Mouse (Mus musculus) adrenal gland, postnatal 25 days (tissue): Measurements from ENCODE around the gene Hlcs. TPM values are rescaled to one million over a fixed set of nuclear protein-coding genes. Genes with fewer than 3 reads are reported as not detected.
A peak's percentile ranks its signal among the peaks of the same experiment; 100 is the strongest.

Experiments used
- DNase-seq: peaks from one replicate; pipeline ENCODE4 v3.0.0; 2021; ENCODE audit warnings: mixed read lengths
- total RNA-seq: library from RNA; stranded (reverse); gene quantifications from 2 replicates; pipeline ENCODE4 v1.2.3, GENCODE M21; 2021

Hlcs gene
- total RNA-seq, 1 experiment from 2014 or later, result 20.3 TPM

DNA sequence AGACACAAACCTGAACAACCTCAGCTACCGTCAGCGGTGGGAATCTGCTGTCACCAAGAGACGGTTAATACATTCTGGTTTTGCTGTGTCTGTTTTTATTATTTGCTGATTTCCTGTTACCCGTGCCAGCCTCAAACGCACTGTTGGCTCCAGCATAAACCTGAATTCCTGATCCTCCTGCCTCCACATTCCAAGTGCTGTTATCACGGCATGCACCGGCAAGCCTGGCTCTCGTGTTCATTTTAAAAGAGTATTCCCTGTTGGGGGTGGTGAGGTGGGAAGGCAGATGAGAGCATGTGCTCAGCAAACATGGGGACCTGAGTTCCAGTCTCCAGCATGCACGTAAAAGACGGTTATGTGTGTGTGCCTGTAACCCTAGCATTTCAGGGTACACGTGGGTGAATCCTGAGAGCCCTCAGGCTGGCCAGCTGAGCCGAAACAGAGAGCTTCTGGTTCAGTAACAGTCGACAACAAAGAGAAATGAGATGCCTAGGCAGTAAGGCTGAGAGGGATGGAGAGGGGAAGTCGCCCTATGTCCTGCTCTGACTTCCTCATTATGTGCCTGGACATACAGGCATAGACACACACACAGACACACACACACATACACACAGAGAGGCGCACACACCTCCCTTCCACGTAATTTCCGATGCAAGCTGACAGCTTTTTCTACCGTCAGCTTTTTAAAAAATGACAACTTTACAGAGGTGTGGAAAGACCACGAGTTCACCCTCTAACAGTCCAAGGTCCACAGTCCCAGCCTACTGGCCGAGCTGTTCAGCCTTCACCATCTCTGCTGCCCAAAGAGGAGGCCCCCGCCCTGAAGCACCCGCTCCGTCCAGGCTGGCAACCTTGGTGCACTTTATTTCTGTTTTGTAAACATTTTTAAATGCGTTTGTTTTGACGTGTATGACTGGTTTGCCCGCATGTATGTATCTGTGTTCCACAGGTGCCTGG, 107.6 kb downstream of the Hlcs start:
- no peak for DNase-seq

DNA sequence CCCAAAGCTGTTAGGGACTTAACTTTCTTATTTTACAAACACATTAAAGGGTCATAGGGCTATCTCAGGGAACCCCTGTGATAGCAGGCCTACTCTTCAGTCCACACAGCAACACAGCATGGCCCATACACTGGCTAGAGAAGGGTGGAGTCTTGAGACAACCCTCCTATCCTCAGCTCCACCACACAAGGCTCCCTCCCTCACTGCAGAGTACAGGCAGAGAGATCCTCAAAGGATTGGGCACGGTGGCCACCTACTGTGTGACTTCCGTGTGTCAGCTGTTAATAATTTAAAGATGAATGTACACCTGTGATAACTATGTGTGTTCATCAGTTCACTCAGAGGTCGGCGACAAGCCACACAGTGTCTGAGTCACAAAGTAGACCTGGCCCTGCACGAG, 112.0 kb downstream of the Hlcs start:
- DNase-seq, result no peak

DNA sequence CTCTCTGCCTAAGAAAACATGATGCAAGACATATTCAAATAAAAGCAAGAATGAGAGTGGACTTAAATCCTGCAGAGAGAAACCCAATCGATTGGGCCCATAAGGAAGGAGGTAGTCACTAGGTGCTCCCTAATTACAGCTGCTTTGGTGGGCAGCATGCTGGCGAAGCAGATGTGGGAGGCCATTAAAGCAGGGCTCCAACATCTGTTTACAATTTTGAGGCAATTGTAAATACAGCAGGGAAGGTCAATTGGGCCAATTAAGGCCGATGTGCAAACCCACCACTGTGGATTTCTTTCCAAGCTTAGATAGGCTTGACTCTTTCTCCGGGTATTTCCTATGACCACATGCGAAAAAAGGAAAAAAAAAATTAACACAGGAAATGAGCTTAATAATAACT, 117.5 kb downstream of the Hlcs start:
- no peak for DNase-seq

DNA sequence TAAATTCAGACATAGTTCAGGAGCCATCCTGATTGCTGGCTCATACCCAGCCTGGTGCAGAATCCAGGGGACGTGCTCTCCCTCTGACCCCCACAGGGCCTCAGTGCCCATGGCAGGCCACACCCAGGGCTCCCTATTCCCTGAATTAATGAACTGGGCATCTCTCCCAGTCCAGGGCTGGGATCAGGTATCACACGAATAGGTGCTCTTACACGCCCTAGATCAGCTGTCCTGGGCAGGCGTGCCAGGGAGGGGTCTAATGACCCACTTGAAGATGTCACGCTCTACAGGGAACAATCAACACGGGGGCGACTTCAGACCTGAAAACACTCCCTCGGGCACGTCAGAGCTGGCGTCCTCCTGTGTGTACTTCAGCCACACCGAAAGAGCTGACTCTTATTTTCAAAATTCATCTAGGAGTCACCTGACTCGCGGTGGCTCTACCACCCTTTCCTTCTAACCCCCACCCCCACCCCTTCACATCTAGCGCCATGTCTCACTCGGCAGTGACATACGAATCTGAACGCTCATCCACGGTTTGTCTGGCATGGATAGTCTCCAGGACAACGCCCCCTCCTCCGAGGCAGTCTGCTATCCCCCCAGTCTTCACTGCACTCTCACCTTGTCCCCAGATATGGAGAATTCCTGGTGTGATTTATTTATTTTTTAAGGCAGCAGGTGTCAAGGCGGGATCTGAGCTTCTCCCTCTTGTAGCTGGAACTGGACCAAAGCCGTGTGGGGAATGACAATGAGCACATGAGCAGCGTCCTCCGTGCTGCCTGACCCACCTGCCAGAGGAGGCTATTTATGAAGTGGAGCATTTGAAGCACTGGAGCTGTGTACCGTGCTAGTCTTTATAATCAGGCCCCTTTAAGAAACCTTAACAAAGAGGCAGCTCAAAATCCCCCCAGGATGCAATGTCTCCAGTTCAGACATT, 121.7 kb downstream of the Hlcs start:
- no peak for DNase-seq

DNA sequence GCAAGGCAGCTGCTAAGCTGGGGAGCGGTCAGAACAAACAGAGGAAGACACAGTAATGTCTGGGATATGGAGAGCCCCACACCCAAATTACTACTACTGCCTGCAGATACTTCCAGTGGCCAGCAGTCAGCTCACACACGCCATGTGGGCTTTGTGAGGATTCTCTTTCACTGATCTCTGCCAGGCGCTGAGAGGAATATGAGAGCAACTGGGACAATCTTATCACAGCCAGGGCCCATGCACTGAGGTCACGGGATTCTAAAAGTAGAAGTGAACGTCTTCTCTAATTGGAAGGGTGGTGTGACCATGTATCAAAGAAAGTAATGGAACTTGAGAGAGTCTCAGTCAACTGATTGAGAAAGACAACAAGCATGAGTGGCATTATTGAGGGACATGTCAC, 123.1 kb downstream of the Hlcs start:
- DNase-seq, result no peak

DNA sequence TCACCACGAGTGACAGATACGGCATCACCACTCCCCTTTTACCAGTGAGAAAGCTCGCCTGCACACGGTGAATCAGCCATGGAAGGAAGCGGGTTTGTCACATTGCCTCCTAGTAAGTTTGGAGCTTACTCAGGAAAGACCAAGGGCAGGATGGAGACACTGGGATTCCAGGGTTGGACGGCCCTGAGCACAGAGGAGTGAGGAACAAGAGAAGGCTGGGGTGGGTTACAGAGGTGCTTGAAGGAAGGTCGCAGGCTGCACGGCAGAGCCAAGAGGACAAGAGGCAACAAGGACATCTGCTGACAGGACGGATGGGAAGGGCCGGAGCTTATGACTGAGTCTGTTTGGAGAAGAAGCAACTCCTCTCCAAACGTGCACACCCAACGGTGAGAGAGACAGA, 126.8 kb downstream of the Hlcs start:
- peak; percentile 7 for DNase-seq

DNA sequence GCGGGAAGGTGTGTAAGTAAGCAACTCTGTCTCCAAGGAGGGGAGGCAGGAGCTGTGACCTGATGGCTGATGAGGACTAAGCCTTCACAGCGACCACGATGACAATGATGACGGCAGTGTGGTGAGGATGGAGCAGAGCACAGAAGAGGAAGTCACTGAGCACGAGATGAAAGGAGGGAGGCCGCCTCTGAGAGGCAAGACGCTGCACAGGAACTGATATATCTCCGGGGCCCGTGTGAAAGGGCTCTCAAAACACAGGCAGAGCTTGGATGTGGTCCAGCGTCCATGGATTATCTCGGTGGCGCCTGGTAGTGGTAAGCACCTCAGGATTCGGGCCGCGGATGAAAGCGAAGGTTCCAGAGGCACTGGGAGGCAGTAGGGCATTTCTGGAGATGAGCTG, 127.9 kb downstream of the Hlcs start:
- no peak for DNase-seq

DNA sequence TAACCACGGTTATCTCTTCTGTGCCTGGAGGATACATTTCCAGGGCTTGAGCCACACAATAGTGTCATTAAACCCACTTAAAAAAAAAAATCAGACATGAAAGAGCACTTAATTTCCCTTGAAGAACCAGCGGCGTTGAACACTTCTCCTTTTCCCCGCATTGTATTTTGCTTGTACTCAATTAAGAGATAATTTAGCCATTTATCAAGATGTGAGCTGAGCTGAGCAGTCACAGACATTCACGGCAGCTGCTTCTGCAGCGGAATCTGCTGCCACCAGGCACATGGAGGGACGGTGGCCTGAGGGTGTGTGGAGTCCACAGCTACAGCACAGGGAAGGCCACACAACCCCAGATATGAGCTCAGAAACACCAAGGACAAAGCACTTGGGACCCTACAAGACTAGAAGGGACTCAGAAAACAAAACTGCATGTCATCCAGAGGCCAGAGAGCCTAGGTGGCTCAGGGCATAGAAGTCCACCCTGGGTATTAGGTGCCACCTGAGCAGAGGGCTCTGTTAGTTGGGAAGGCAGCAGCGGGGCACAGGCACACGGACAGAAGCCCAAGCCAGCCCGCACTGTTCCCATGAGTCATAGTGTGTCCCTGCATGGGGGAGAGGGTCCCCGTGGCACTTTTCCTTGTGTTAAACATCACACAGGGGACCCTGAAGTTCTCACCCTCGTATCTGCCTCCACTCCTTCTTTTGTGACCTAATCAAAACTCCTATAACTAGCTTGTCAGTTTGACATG, 133.1 kb downstream of the Hlcs start:
- no peak for DNase-seq

DNA sequence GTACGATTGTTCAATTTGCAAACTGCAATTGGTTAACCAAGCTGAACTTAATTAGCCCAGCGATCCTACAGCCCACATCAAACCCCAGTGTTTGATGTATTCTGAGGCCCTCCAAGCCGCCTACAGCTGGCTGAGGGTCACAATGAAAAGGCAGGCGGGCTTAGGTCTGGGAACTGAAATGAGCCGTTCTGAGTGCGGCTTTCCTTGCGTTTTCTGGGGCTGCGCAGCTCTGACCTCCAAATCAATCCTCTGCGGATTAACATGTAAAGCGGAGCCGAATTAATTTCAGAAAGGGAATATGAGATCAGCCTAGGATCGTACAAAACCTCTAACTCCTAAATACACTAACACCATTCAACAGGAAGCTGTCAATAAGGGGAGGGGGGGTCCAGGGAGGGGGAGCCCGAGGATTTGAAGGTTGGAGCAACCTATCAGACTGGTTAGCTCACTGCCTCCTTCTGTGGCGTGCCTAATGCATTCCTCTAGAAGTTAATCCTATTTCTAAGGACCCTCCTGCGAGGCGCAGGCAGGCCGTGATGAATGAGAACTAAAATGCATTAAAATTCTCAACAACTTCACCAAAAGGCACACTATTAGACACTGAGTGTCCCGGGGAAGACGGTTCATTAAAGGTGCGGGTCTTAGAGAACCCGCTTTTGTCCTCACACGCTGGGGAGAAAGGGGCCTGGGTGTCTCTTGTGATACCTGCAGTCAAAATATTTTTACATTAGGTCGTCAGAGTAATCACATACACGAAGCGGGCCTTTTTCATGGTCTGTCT, 133.8 kb downstream of the Hlcs start:
- no peak for DNase-seq

DNA sequence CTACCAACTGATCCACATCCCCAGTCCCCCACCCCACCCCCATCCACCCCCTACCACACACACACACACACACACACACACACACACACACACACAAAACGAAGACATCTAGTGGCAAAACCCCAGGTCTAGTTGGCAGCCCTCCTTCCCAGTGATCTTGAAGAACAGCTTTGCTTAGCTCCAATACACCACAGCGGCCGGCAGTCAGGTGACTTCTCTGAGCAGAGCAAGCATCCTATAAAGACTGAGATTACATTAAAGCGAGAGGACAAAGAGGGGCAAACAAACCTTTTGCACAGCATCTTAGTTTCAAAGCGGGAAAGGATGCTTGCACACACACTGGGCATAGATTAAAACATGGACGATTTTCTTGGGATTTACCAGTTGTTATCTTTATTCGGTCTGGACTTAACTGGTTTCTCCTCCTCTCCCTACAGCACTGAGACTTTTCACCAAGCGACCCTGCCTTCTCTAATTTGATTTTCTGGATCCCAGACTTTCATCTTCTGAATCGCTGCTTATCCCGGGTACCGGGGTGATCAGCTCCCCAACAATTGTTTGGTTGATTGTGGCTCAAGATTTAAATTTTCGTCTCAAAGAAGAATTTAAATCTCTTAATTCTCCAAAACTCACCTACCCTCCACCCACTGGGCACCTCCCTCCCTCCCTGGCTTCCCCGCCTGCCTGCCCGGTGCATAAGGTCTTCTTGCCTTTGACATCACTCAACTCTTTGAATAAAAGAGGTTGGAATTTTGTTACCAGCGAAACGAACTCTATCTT, 134.7 kb downstream of the Hlcs start:
- DNase-seq, result no peak

DNA sequence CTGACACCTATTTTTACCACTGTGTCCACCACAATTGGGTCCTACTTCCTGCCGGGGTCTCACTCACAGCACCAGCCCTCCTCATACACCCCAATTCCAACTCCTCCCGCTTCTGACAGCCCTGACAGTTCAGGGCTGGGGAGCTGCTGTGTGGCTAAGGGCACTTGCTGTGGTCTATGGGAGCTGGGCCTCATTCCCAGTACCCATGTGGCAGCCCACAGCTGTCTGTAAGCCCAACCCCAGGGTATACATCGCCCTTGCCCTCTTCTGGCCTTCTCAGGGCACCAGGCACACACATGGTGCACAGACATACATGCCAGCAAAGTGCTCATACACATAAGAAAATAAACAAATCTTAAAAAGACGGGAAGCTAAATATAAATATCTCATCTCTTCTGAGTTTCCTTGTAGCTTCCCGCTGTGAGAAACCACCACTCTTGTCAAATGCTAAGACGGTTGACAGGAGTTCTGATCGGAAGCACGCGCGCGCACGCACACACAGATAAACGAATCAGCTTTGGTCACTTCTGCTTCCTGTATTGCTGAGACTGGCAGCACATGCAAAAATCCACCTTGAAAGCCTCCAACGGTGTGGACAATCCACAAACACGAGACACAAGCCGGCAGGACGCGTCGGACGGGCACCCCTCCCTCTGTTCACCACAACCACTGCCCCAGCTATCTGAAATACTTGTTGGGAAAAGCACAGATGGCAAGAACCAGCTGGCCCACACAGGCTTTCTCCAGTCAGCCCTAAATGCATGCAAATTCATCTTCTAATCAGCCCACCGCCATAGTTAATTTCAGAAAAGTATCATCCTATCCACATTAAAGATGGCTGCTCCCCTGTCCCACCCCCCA, 136.1 kb downstream of the Hlcs start:
- DNase-seq, result no peak

DNA sequence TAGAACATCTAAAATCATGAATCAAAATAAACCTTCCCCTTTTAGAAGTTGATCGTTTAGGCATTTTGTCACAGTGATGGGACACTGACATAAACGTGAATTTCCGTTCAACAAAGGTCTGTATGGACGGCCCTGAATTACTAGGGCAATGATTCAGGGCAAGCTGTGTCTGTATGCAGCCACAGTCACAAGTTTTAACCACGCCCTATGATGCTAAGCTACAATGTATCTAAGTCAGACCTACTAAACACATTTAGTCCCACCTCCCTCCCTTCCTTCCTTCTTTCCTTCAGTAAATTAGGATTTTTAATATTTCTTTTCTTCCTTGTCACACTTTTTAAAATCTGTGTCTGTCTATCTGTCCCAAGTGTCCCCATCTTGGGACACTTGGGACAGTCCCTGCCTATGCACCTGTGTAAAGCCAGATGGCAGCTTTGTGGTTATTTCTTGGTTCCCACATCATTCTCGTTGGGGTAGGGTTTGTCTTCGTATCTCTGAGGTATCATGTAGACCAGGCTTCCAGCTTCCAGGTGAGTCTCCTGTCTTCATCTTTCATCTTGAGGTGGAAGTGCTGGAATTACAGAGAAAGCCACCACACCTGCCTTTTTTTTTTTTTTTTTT, 137.9 kb downstream of the Hlcs start:
- DNase-seq, result no peak

DNA sequence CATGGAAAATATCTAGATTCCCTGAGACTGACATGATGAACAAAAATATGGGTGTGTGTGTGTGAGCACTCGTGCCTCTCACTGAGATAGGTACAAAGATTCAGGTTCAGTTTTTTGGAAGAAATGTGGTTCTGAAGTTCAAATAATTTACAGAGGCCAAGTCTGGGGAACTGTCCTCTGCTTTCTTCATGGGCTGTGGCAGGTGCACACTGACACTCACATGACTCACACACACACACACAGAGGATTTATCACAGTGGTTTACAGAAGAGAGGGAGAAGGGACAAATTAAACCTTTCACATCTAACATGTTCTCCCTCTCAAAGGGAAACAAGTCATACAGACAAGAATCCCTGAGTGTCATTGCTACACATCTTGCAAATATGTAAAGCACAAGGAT, 140.0 kb downstream of the Hlcs start:
- DNase-seq, result no peak

DNA sequence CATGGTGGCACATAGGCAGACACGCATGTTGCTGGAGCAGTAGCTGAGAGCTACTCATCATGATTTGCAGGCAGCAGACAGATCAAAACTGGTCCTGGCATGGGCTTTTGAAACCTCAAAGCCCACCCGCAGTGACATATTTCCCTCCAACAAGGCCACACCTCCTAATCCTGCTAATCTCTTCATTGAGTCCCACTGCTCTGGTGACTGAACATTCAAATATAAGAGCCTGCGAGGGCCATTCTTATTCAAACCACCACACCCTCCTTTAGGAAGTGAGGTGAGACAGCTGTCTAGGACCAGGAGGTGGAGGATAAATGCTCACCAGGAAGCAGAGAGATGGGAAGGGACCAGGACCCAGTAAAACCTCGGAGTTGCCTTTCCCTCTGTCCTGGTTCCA, 143.2 kb downstream of the Hlcs start:
- no peak for DNase-seq

DNA sequence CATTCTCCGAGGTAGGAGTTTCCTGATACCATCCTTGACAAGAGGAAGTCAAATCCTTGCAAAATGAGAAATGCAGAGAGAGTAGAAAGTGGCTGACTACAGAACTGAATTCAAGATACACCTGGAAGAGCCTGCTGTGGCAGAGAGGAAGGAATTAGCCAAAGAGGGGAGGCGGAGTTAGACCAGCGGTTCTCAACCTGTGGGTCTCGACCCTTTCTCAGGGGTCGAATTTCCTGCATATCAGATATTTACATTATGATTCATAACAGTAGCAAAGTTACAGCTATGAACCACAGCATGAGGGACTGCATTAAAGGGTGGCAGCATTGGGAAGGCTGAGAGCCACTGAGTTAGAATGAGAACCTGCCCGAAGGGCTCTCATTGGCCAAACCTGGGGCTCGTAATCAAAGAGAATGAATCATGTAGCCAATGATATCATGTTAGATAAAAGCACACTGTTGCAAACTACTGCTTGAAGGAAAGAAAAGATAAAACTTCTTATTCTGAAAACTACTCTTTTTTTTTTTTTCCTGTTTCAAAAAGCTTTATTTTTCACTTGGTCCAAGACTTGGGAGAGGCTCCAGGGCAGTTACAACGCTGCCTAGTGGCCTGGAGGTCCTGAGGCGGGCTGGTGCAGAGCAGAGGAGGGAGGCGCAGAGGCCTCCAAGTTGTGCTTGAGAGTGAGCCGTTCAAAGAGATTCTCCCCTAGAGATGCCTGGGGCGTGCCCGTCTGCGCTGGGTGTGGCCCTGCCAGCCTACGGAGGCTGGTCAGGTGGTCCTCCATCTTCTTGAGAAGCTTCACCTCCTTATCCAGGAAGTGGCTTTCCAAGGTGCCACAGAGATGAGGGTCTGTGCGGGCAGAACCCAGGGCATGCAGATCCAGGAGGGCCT, 144.5 kb downstream of the Hlcs start:
- no peak for DNase-seq

DNA sequence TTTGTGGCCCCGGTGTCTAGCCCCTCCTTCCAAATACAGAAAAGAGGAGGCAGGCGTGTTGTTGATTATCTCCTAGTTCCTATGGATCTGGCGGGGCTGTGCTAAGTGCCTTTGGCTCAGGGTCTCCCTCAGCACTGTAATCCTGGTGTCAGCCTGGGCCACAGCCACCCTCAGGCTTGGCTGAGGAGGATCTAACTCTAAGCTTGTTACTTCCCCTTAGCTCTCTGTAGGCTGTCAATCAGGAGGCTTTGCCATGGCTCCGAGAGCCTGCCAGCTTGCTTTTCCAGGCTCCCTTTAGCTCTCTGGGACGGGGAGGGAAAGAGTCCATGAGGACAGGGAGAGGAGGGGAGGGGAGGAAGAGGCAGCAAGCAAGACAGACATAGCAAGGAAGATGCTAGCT, 148.4 kb downstream of the Hlcs start:
- no peak for DNase-seq

DNA sequence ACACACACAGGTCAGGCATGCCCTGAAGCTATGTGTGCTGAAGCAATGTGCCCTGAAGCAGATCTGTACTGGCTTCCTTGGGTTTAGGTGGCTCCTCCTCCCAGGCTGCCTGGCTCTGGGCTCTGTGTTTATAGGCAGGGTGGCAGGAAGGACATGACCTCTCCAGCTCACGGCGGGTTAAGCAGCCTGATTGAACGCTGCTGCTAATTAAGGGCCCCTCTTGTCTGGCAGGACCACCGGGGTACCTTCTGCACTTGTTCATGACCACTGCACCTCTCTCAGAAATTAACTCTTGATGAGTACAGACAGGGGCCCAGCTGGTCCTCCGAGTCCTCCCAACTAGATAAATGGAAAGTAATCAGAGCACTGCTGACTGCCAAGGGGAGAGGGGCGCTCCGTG, 149.1 kb downstream of the Hlcs start:
- no peak for DNase-seq

DNA sequence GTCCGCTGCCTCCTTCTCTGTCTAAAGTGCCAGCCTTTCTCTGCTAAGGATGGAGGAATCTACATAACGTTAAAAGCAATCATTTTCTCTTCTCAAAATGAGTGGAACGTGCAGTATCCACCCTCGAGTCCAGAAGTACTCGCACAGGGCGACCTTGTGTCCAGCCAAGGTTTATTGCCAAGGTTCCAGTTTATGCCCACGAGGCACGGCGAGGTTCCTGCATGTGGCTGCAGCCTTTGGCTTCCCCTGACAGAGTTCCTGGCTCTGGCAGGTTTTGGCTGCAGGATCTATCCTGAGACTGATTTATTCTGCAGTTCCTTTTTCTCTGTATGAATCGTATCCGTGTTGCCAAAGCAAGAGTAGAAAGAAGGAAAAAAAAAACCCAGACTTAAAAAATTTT, 150.3 kb downstream of the Hlcs start:
- DNase-seq, result peak; percentile 39
